8 mouse cellular contexts compared by ENCODE assay signal in the genomic region with DNA sequence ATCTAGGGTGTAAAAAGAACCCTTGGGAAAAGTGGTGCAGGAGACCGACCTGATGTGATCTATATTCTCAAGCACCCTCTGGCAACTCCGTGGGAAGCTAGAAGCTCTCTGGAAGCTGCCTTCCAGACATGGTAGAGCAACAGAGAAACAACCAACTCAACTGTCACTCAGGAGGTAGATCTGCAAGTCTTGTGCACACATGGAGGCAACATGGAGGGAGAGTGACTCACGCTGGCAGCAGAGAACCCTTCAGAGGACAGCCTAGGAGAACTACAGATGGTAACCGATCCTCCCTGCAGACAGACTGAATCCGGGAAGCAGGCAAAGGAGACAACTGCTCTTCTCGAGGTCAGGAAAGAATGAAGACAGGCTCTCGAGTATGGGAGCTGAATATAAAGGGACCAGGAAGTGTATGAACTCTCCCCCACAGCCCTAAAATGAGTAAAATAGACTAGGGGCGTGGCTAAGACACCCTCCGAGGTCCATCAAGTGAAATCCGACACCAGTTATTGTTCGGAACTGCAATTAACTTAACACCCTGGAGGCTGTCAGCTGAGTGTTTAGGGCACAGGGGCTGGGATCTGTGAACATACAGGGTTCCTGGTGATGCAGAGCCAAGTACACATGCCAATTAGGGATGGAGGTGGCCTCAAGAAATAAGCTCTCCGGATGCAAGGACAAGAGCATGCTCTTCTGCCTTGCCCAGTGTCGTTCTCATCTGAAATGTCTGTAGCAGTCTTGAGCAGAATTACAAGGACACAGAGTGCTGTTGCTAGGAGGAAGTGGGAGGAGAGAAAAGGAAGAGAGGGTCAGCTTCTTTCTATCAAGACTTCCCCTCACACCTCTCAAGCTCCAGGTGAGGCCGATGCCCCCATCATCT.
DNase-seq lines count a peak whose midpoint lies in the region; ATAC-seq lines count a peak whose summit lies in the region.

No protein-coding gene starts in this region.

- H3K9me3 ChIP-seq in heart, embryonic 10.5 days: no peaks in the 10 kb centered on the region
- no peaks in the 10 kb centered on the region for H3K9me3 ChIP-seq in forebrain, embryonic 10.5 days
- no peaks in the 10 kb centered on the region for H3K9me3 ChIP-seq in limb, embryonic 13.5 days

- ATAC-seq in limb, embryonic 13.5 days (ENCODE audit: low FRiP score, low read depth): no peak

- H3K4me3 ChIP-seq in heart, embryonic 10.5 days: peak overlapping the region; percentile 75
- H3K4me3 ChIP-seq in forebrain, embryonic 10.5 days: peak overlapping the region; percentile 77
- H3K4me3 ChIP-seq in limb, embryonic 13.5 days: peak overlapping the region; percentile 75

- H3K4me1 ChIP-seq in heart, embryonic 10.5 days: peaks cover 22% of the 10 kb centered on the region
- peaks cover 28% of the 10 kb centered on the region for H3K4me1 ChIP-seq in forebrain, embryonic 10.5 days
- H3K4me1 ChIP-seq in limb, embryonic 13.5 days: peaks cover 21% of the 10 kb centered on the region

- 11% methylated on average over 14 of the region's 14 CpGs for whole genome bisulfite sequencing in heart, embryonic 10.5 days
- WGBS in forebrain, embryonic 10.5 days: 8% methylated on average over 14 of the region's 14 CpGs
- WGBS in limb, embryonic 13.5 days: 8% methylated on average over 14 of the region's 14 CpGs

- no peak for DNase-seq in heart, embryonic 10.5 days (ENCODE audit: low spot score)
- no peak for DNase-seq in heart, postnatal 25 days (ENCODE audit: low spot score)
- peak; percentile 40 for DNase-seq in ES-CJ7 (ENCODE audit: low read depth, low spot score)
- peak; percentile 44 for DNase-seq in forebrain, embryonic 10.5 days (ENCODE audit: extremely low spot score, low spot score)
- no peak for DNase-seq in ovary, postnatal 36 days (ENCODE audit: low spot score)
- no peak for DNase-seq in ovary, postnatal 10 days (ENCODE audit: low spot score)
- no peak for DNase-seq in spleen, postnatal 10 days (ENCODE audit: low spot score in 2 of 2)

- H3K36me3 ChIP-seq in heart, embryonic 10.5 days: no peaks in the 10 kb centered on the region
- H3K36me3 ChIP-seq in forebrain, embryonic 10.5 days (replicated peaks): no peaks in the 10 kb centered on the region
- H3K36me3 ChIP-seq in limb, embryonic 13.5 days: no peaks in the 10 kb centered on the region

- H3K4me2 ChIP-seq in limb, embryonic 13.5 days (replicated peaks): peak overlapping the region; percentile 99

- H3K27me3 ChIP-seq in heart, embryonic 10.5 days (ENCODE audit: insufficient read depth, poor library complexity, severe bottlenecking): peaks cover 83% of the 10 kb centered on the region
- H3K27me3 ChIP-seq in forebrain, embryonic 10.5 days (ENCODE audit: poor library complexity, severe bottlenecking): peaks cover 72% of the 10 kb centered on the region
- H3K27me3 ChIP-seq in limb, embryonic 13.5 days: peaks cover 66% of the 10 kb centered on the region

- H3K27ac ChIP-seq in heart, embryonic 10.5 days: no peak overlapping the region
- H3K27ac ChIP-seq in forebrain, embryonic 10.5 days: no peak overlapping the region
- no peak overlapping the region for H3K27ac ChIP-seq in limb, embryonic 13.5 days

- H3K9ac ChIP-seq in limb, embryonic 13.5 days: 0 out of 2 replicates have a peak overlapping the region, but pooled peaks have one; percentile 75

- intact Hi-C loops in heart, postnatal 25 days (cut with DNase I): loop anchor here (10.0 kb wide), 1 partner anchor 115 kb away; no protein-coding TSS in a partner anchor

Comparison
In these comparisons a context has a peak if more than half of its experiments do, and no peak if none do; other contexts are left out.
1. DNase-seq: peak in ES-CJ7 (single experiment) and forebrain, embryonic 10.5 days (single experiment); none in heart, embryonic 10.5 days (single experiment), heart, postnatal 25 days (single experiment), ovary, postnatal 36 days (single experiment), ovary, postnatal 10 days (single experiment) and spleen, postnatal 10 days (0 of 2).
2. Peak in every context shown above with its lines, with median percentiles within 50 percentile points of each other: H3K4me3 ChIP-seq.